Mouse (Mus musculus) MEL-GATA-1-ER (cell line): Measurements from ENCODE around the gene Adgrl1.

Experiments used
- DNase-seq: peaks from one replicate; pipeline ENCODE4 v3.0.0-alpha.2; 2012; ENCODE audit warnings: low read depth; ENCODE audit errors: extremely low read depth

The Adgrl1 gene

DNA sequence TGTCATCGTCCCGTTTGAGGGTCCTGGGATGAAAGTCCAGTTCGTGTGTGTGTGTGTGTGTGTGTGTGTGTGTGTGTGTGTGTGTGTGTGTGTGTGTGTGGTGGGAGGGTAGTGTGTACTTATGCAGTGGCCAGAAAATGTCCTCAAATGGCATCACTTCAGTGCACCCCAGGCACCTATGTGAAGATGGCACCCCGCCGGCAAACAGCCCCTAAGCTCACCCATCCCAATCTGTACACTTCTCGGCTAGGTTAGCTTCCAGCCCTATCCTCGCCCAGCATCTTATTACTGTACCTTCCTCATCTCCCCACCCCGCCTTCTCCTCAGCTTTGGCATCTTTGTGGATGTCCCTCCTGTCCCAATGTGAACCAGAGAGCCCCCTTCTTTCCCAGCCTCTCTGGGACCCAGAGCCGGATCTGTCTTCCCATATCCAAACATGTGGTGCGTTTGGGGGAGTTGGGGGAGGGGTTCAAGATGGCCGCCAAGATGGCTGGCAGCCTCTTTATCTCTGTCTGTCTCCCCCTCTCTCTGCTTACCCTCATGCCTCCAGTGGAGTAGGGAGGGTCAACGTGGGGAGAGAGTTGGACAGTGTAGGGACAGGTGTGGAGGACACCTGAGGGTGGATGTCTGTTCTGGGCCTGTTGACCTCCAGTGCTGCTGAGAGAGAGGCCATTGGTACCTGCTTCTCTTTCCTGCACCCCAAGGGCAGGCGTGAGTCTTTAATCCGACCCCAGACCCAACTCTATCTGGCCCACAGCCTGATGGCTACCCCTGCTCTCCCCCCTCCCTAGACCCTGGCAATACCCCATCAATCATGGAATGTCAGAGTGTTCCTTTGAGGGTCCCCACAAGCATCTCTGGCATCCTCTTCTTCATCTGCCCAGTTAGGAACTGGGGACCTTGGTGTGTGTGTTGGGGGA lies 1.9 kb downstream of the Adgrl1 start:
- DNase-seq, result no peak

- no peak for DNase-seq
Measured at GRCm38 (mm10) chr8:83902961-83903666, 3.2 kb downstream of the Adgrl1 start.

DNA sequence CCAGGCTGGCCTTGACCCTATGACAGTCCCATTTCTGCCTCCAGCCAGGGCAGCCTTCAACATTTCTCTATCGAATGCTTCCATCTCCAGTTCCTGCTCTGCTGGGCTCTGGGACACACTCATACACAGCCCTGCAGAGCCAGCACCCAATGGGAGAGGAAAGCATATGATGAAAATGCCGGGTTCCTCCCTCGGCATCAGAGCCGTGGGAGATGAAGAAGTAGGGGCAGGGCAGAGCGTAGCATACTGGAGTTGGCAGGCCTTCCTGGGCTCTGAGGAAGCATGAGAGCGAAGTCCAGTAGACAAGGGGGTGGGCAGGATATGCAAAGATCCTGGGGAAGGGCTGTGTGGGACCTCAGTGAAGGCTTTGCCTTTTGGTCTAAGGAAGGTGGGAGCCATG lies 8.7 kb downstream of the Adgrl1 start:
- DNase-seq, result no peak

- DNase-seq, result no peak
Measured at GRCm38 (mm10) chr8:83909311-83909710, 9.4 kb downstream of the Adgrl1 start.

- no peak for DNase-seq
Measured at GRCm38 (mm10) chr8:83911809-83912731, 12.2 kb downstream of the Adgrl1 start.

DNA sequence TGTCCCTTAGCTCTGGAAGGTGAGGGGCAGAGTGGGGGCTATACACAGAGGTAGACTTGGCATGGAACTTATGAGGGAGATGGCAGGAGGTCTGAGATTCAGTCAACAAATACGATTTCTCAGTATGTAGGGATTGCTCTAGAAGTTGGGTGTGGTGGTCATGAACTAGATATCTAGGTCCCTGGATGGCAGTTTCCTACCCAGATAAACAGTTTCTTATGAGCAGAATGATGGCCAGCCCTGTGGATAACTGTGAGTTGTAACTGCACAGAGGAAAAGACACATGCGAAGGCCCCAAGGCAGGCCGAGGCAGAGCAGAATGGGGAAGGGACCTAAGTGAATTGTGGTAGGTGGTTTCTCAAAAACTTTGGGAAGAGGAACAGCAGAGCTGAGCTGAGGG lies 14.3 kb downstream of the Adgrl1 start:
- DNase-seq, result no peak

DNA sequence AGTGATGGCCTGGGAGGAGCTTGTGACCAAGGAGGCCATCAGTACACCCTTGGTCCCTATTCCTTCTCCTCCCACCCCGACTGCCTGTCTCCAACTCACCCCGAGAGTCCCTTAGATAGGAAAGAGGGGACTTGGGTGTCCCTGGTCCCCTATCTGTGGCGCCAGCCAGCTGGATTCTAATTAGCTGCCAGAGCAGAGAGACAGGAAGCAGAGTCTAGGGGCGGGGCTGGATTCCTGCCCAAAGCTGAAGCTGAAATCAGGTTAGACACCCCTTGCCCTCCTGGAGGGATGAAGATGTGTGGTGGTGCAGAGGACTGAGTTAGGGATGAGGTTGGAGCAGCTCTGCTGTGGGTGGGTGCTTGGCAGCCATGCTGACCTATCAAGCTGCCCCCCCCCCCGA lies 15.0 kb downstream of the Adgrl1 start:
- no peak for DNase-seq

DNA sequence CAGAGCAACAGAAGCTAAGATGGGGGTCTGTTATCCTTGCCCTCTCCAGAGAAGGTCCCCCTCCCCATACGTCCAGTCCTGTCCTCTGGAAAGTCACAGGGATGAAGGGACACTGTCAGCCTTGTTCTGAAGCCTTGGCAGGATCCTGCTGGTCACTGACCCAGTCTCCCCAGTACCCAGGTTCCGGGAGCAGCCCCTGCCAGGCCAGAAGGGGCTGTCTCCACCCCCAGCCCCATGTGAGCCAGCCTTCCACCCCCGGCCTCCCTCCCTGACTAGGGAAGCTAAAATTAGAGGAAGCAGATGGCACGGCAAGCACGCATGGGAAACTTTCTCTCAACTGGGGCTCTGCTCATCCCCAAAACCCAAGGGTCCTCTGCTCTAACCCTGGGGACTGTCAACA lies 16.1 kb downstream of the Adgrl1 start:
- no peak for DNase-seq

- DNase-seq, result no peak
Measured at GRCm38 (mm10) chr8:83917566-83917965, 17.7 kb downstream of the Adgrl1 start.

DNA sequence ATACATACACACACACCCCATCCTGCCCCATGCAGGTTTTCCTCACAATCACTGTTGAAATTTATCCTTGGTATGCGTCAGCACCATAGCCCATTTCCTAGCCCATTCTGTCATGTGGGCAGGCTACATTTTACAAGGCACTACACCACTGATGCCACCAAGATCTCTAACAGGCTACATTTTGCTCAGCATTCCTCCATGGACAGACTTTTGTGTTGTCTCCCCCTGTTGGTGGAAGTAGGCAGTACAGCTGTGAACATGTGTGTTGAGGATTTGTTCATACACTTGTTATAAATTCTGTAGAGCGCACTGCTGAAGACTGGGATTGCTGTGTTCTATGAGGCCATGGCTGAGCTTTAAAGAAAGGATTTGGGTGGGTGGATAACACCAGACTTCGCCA lies 21.7 kb downstream of the Adgrl1 start:
- peak; percentile 45 for DNase-seq

GRCm38 (mm10) chr8:83922727-83923126 lies 22.8 kb downstream of the Adgrl1 start:
- DNase-seq, result no peak

GRCm38 (mm10) chr8:83924585-83924984 lies 24.7 kb downstream of the Adgrl1 start:
- DNase-seq, result no peak

DNA sequence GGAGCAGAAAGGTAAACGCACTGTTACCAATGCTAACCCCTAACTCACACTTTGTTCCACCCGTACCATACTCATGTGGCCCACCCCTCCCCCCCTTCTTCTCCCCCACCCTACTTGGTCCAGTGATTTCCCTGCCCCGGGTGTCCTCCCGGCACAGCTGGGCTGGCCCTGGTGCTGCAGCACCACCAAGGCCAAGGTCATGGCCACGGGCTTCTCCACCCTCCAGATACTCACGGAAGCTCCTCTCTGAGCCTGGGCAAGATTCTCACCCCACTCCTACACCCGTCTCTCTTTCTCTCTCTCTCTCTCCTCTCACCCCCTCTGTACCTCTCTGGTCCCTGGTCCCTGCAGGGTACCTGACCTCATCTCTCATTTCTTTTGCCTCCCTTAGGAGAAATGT lies 26.4 kb downstream of the Adgrl1 start:
- DNase-seq, result no peak

DNA sequence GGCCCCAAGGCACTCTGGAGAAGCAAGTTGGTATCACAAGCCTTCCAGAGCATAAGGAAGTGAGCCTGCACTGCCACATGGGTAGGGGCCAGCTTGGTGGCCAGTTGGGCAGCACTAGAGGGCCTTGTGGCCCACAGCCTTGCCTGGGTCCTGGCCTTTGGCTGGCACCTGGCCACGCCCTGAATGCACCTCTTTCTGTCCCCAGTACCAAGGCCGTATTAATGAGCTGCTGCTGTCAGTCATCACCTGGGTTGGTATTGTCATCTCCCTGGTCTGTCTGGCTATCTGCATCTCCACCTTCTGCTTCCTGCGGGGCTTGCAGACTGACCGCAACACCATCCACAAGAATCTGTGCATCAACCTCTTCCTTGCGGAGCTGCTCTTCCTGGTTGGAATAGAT lies 34.3 kb downstream of the Adgrl1 start:
- no peak for DNase-seq

DNA sequence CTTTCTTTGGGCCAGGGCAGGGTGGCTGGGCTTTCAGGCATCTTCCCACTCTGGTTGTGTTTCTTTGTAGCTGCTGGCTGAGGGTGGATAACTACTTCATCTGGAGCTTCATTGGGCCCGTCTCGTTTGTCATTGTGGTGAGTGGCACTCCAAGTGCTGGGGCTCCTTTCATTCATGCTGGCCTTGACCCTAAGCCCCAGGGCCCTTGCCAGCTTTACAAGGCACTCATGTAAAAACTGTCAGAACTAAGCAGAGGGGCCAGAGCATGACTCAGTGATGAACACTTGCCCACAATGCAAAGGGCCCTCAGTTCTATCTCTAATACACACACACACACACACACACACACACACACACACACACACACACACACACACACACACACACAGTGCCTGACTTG lies 35.1 kb downstream of the Adgrl1 start:
- no peak for DNase-seq

DNA sequence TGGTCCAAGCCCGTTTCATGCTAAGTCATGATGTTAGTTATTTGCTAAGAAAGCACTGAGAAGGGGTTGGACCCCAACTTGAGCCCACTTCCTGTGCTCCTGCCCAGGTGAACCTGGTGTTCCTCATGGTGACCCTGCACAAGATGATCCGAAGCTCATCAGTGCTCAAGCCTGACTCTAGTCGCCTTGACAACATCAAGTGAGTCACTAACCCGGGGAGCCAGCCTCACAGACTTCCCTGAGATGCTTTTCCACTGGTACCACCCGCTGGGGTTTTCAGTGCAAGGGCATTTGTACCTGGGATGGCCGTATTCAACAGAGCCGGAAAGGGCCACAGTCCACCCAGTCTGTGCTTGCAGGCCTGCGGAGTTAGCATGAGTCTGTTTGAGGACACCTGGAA lies 35.5 kb downstream of the Adgrl1 start:
- DNase-seq, result no peak

- DNase-seq, result no peak
Measured at GRCm38 (mm10) chr8:83937645-83938044, 37.7 kb downstream of the Adgrl1 start.

DNA sequence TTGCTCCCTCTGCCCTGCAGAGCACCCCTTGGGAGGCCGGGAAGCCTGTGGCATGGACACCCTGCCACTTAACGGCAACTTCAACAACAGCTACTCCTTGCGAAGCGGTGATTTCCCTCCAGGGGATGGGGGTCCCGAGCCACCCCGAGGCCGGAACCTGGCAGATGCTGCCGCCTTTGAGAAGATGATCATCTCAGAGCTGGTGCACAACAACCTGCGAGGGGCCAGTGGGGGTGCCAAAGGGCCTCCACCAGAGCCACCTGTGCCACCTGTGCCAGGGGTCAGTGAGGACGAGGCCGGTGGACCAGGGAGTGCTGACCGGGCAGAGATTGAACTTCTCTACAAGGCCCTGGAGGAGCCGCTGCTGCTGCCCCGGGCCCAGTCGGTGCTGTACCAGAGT lies 38.4 kb downstream of the Adgrl1 start:
- DNase-seq, result no peak

GRCm38 (mm10) chr8:83941066-83941677 lies 41.3 kb downstream of the Adgrl1 start:
- DNase-seq, result no peak

DNA sequence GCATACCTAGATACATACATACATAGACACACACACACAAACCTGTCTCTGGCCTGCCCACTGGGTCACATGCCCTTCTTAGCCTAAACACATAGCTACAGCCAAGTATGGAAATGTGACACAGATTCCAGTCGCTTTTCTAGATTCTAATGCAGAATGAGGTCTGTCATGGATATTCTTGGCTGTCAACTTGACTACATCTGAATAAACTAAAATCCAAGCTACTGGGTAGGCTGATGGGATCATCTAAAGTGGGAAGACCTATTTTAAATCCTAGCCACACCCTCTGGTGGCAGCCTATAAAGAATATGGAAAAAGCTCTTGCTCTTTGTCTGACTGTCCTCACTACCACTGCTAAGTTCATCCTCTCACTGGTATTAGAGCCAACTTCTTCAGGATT lies 42.5 kb downstream of the Adgrl1 start:
- DNase-seq, result no peak

DNA sequence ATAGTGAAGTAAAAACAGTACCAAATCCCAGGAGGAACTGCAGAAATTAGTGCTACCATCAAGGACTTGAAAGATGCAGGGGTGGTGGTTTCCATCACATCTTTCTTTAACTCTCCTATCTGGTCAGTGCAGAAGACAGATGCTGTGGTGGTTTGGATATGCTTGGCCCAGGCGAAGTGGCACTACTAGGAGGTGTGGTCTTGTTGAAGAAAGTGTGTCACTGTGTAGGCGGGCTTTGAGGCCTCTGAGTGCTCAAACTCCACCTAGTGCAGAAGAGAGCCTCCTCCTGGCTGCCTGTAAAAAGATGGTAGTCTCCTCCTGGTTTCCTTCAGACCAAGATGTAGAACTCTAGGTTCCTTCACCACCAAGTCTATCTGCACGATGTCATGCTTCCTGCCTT lies 45.6 kb downstream of the Adgrl1 start:
- DNase-seq, result peak; percentile 31
